Mouse (Mus musculus) neutrophil, adult 5-6 weeks (primary cell): ENCODE data around the gene Naga. TPM values are rescaled to one million over a fixed set of nuclear protein-coding genes. Genes with fewer than 3 reads are reported as not detected.

Experiments
- total RNA-seq: library from RNA; stranded (forward); fragments of 200-1000 nt; gene quantifications from 2 replicates; pipeline ENCODE4 v1.2.3, GENCODE M21; 2017

Gene Naga
- total RNA-seq, 1 experiment from 2014 or later = 40.0 TPM

Other genes with a start within 250 kb of the Naga start
- gene Ccdc134, start 211.0 kb downstream of the Naga start, total RNA-seq = 35.9 and 37.9 TPM in 2 replicates
- 71.5 and 74.5 TPM in 2 replicates for gene Srebf2, start 191.7 kb downstream of the Naga start, total RNA-seq
- gene Shisa8, start 126.1 kb downstream of the Naga start, total RNA-seq = 0.58 and 1.1 TPM in 2 replicates
- gene Tnfrsf13c, start 114.6 kb downstream of the Naga start, total RNA-seq = 157 and 160 TPM in 2 replicates
- not detected in 2 replicates for gene Cenpm, start 94.2 kb downstream of the Naga start, total RNA-seq
- not detected in 2 replicates for gene 1500009C09Rik, start 86.5 kb downstream of the Naga start, total RNA-seq
- gene Sept3, start 64.0 kb downstream of the Naga start, total RNA-seq = not detected in 2 replicates
- not detected in 2 replicates for gene Wbp2nl, start 40.0 kb downstream of the Naga start, total RNA-seq
- 0.35 and 0.37 TPM in 2 replicates for gene Pheta2, start within 50 bp of the Naga start, total RNA-seq
- gene Smdt1, start within 50 bp of the Naga start, total RNA-seq = 34.0 and 36.1 TPM in 2 replicates
- 119 and 121 TPM in 2 replicates for gene Ndufa6, start 15.4 kb upstream of the Naga start, total RNA-seq
- 2.2 and 4.7 TPM in 2 replicates for gene Cyp2d22, start 41.3 kb upstream of the Naga start, total RNA-seq
- not detected in 2 replicates for gene Cyp2d11, start 55.1 kb upstream of the Naga start, total RNA-seq
- gene Cyp2d10, start 68.3 kb upstream of the Naga start, total RNA-seq = not detected in 2 replicates
- gene Cyp2d9, start 94.5 kb upstream of the Naga start, total RNA-seq = not detected in 2 replicates
- gene Cyp2d12, start 216.1 kb upstream of the Naga start, total RNA-seq = not detected in 2 replicates